Mouse (Mus musculus): ENCODE data around the gene Ranbp9. TPM values are rescaled to one million over a fixed set of nuclear protein-coding genes. Genes with fewer than 3 reads are reported as not detected.

The Ranbp9 gene
- polyA plus RNA-seq, 1 experiment from 2014 or later = 9.4 TPM

DNA sequence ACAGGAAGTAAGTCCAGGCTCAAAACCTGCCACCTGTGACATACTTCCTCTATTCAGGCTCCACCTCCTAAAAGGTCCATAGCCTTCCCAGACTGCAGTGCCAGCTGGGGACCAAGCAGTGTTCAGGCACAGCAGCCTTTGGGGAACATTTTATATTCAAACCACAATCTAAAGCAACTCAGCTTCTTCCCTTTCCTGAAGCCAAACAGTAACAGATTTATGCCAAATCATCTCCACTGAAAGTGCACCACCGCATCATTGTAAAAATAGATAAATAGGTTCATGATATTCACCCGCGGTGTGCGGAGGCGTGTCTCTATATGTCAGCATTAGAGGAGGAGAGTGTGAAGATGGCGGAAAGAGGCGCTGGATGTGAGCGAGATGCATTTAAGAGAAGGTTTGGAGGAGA, 33.9 kb upstream of the Ranbp9 start:
- WGBS = 78% methylated on average over 8 of the region's 8 CpGs
- H3K4me1 ChIP-seq (replicated peaks) = peaks cover 8% of the 10 kb centered on the region; the same call in 1 of the 2 replicates
- H3K9me3 ChIP-seq = no peaks in the 10 kb centered on the region
- H3K36me3 ChIP-seq = no peaks in the 10 kb centered on the region
- H3K27ac ChIP-seq = no peak overlapping the region
- no peak for DNase-seq (ENCODE audit: low spot score)
- no peaks in the 10 kb centered on the region for H3K27me3 ChIP-seq (ENCODE audit: insufficient read depth, poor library complexity, severe bottlenecking)
- no peak overlapping the region for H3K4me3 ChIP-seq

DNA sequence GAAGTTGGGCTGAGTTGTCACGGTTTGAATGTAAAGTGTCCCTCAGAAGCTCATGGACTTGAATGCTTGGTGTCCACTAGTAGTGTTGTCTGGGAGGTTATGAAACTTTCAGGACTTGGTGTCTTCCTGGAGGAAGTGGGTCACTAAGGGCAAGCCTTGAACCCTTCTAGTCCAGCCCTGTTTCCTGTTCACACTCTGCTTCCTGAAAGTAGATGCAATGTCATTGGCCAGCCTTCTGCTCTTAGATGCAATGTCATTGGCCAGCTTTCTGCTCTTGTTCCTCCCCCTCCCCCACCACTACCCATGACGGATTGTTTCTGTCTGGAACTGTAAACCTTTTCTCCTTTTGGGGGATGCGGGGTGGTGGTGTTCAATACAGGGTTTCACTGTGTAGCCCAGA, 31.7 kb upstream of the Ranbp9 start:
- no peak overlapping the region for H3K27ac ChIP-seq
- no peak overlapping the region for H3K4me3 ChIP-seq
- peaks cover 8% of the 10 kb centered on the region; the same call in 1 of the 2 replicates for H3K4me1 ChIP-seq (replicated peaks)
- DNase-seq (ENCODE audit: low spot score) = no peak
- no peaks in the 10 kb centered on the region for H3K27me3 ChIP-seq (ENCODE audit: insufficient read depth, poor library complexity, severe bottlenecking)
- H3K9me3 ChIP-seq = no peaks in the 10 kb centered on the region
- WGBS = 83% methylated on average over 3 of the region's 3 CpGs
- no peaks in the 10 kb centered on the region for H3K36me3 ChIP-seq

DNA sequence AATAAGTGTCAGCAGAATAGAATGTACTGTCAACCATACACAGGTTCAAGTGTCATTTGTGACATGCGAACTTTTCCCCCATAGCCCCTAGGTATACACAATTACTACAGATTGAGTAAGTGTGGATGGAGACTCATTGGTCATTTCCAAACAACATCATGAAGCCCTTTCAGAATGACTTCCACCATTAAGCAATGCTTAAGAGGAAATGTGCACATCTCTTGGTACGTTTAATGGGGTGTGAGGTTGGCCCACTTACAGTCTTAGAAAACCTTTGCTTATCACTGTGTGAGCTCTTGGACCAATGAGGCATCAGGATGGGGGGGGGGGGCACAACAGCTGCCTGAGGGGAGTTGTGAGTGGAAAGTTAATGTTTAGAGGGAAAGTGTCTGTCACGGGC, 24.7 kb upstream of the Ranbp9 start:
- no peak for DNase-seq (ENCODE audit: low spot score)
- H3K4me1 ChIP-seq (replicated peaks) = peaks cover 15% of the 10 kb centered on the region
- no peaks in the 10 kb centered on the region for H3K36me3 ChIP-seq
- WGBS = 91% methylated on average over 3 of the region's 3 CpGs
- no peak overlapping the region for H3K27ac ChIP-seq
- H3K9me3 ChIP-seq = no peaks in the 10 kb centered on the region
- H3K27me3 ChIP-seq (ENCODE audit: insufficient read depth, poor library complexity, severe bottlenecking) = no peaks in the 10 kb centered on the region
- no peak overlapping the region for H3K4me3 ChIP-seq

DNA sequence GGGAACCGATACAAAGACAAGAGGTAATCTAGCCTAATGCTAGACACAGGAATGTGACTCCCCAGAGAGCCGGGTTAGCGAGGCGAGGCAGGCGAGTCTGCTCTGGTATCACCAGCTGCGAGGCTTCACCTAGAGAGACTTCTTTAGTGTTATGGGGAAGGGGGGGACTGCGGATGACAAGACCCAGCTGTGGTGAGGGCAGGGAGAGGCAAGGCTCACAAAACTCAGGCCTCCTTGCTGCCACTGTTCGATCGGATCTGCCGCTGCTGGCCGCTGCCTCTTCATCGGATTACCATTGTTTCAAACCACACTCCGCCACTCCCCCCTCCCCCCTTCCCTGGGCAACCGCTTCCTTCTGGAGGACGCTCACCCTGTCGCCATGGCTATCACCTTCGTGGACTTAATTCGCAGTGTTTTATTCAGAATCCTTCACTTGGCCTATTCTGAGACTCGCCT, 22.3 kb upstream of the Ranbp9 start:
- Histone ChIP-seq H3K4me1 (replicated peaks) (peaks cover 15% of the 10 kb centered on the region), H3K9me3 (no peaks in the 10 kb centered on the region), H3K27ac (peak overlapping the region; percentile 87), H3K27me3 (ENCODE audit: insufficient read depth, poor library complexity, severe bottlenecking) (no peaks in the 10 kb centered on the region), H3K4me3 (peak overlapping the region; percentile 48), H3K36me3 (no peaks in the 10 kb centered on the region)
- DNase-seq (ENCODE audit: low spot score) = peak; percentile 73
- 1% methylated on average over 19 of the region's 19 CpGs for WGBS

- H3K27me3 ChIP-seq (ENCODE audit: insufficient read depth, poor library complexity, severe bottlenecking) = no peaks in the 10 kb centered on the region
- no peaks in the 10 kb centered on the region for H3K36me3 ChIP-seq
- DNase-seq (ENCODE audit: low spot score) = no peak
- H3K4me1 ChIP-seq (replicated peaks) = peaks cover 18% of the 10 kb centered on the region
- peaks cover 5% of the 10 kb centered on the region for H3K9me3 ChIP-seq
- WGBS = 86% methylated on average over 5 of the region's 5 CpGs
- H3K4me3 ChIP-seq = no peak overlapping the region
- H3K27ac ChIP-seq = no peak overlapping the region
Observed at GRCm38 (mm10) chr13:43501601-43502000, 20.5 kb upstream of the Ranbp9 start.

DNA sequence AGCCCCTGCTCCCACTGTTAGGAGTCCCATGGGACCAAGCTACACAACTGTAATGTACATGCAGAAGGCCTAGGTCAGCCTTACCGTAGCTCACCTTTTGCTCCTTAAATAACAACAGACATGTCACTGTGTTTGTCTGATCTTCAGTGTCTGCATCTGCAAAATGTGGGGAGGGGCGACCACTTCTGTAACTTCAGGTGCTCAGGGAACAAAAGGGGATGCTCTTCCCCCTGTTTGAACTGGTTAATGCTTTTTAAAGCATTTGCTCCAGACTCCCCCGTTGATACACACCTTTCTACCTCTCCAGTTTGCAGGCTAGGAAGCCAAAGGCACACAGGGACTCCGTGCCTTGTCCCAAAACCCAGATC, 19.4 kb upstream of the Ranbp9 start:
- 90% methylated on average over 4 of the region's 4 CpGs for WGBS
- H3K27me3 ChIP-seq (ENCODE audit: insufficient read depth, poor library complexity, severe bottlenecking) = no peaks in the 10 kb centered on the region

GRCm38 (mm10) chr13:43499731-43500482, 18.8 kb upstream of the Ranbp9 start:
- Histone ChIP-seq H3K36me3 (no peaks in the 10 kb centered on the region), H3K9me3 (peaks cover 5% of the 10 kb centered on the region), H3K27ac (no peak overlapping the region), H3K4me1 (replicated peaks) (peaks cover 20% of the 10 kb centered on the region), H3K4me3 (no peak overlapping the region), H3K27me3 (ENCODE audit: insufficient read depth, poor library complexity, severe bottlenecking) (no peaks in the 10 kb centered on the region)
- DNase-seq (ENCODE audit: low spot score) = no peak
- WGBS = 84% methylated on average over 7 of the region's 7 CpGs

More for the DNA sequence above, 19.4 kb upstream of the Ranbp9 start:
- H3K4me1 ChIP-seq (replicated peaks) = peaks cover 20% of the 10 kb centered on the region
- DNase-seq (ENCODE audit: low spot score) = no peak
- no peaks in the 10 kb centered on the region for H3K36me3 ChIP-seq
- H3K27ac ChIP-seq = no peak overlapping the region
- no peak overlapping the region for H3K4me3 ChIP-seq
- peaks cover 5% of the 10 kb centered on the region for H3K9me3 ChIP-seq

- WGBS = 86% methylated on average over 14 of the region's 14 CpGs
- DNase-seq (ENCODE audit: low spot score) = no peak
Observed at GRCm38 (mm10) chr13:43498849-43499248, 17.8 kb upstream of the Ranbp9 start.

GRCm38 (mm10) chr13:43497769-43498168, 16.7 kb upstream of the Ranbp9 start:
- H3K27ac ChIP-seq = no peak overlapping the region
- no peaks in the 10 kb centered on the region for H3K36me3 ChIP-seq
- DNase-seq (ENCODE audit: low spot score) = no peak
- H3K9me3 ChIP-seq = peaks cover 5% of the 10 kb centered on the region
- H3K27me3 ChIP-seq (ENCODE audit: insufficient read depth, poor library complexity, severe bottlenecking) = no peaks in the 10 kb centered on the region
- H3K4me1 ChIP-seq (replicated peaks) = peaks cover 11% of the 10 kb centered on the region; the same call in 1 of the 2 replicates
- H3K4me3 ChIP-seq = no peak overlapping the region
- WGBS = 97% methylated on average over 3 of the region's 3 CpGs

More at GRCm38 (mm10) chr13:43498849-43499248, 17.8 kb upstream of the Ranbp9 start:
- Histone ChIP-seq H3K27me3 (ENCODE audit: insufficient read depth, poor library complexity, severe bottlenecking) (no peaks in the 10 kb centered on the region), H3K4me3 (no peak overlapping the region), H3K9me3 (peaks cover 5% of the 10 kb centered on the region), H3K36me3 (no peaks in the 10 kb centered on the region), H3K4me1 (replicated peaks) (peaks cover 16% of the 10 kb centered on the region), H3K27ac (no peak overlapping the region)

DNA sequence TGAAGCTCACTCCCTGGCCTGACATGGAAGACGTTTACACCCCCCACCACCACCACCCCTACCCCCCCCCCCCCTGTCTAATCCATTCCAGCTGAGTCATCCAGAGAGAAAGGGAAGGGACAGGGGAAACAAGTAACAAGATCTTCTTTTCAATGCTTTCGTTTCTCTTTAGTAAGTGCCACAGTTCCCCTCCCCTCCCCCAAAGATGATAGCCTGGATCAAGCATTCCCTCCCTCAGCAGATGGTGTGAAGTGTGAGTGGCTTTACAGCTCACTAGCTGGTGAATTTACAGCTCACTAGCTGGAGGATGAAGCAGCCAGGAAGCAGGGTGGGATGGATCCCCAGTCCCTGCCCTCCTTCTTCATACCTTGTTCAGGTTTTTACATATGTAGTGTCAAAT, 15.6 kb upstream of the Ranbp9 start:
- DNase-seq (ENCODE audit: low spot score) = no peak
- H3K4me1 ChIP-seq (replicated peaks) = peaks cover 14% of the 10 kb centered on the region; the same call in 1 of the 2 replicates
- 18% methylated on average over 2 of the region's 2 CpGs for WGBS
- H3K27me3 ChIP-seq (ENCODE audit: insufficient read depth, poor library complexity, severe bottlenecking) = no peaks in the 10 kb centered on the region
- H3K27ac ChIP-seq = no peak overlapping the region
- peaks cover 5% of the 10 kb centered on the region for H3K9me3 ChIP-seq
- H3K36me3 ChIP-seq = no peaks in the 10 kb centered on the region
- no peak overlapping the region for H3K4me3 ChIP-seq

DNA sequence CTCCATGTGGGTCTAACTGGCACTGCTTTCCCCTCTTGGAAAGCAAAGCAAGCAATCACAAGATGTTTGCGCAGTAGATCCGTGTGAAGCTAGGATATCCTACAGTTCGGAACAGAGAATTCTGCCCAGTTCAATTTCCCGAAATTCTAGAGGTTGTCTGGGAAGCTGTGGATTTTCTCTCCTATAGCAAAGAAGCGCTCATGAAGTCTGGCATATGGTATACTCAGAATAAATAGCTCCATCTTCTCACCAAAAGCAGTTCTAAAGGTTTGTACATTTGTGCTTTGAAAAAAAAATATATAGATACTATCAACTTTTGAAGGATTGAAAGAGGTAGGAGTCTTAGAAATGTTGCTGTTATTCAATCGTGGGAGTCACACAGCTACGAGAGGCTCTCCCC, 14.6 kb upstream of the Ranbp9 start:
- Histone ChIP-seq H3K36me3 (no peaks in the 10 kb centered on the region), H3K9me3 (peaks cover 5% of the 10 kb centered on the region), H3K4me3 (no peak overlapping the region), H3K27ac (no peak overlapping the region), H3K4me1 (replicated peaks) (peaks cover 14% of the 10 kb centered on the region; the same call in 1 of the 2 replicates), H3K27me3 (ENCODE audit: insufficient read depth, poor library complexity, severe bottlenecking) (no peaks in the 10 kb centered on the region)
- no peak for DNase-seq (ENCODE audit: low spot score)
- WGBS = 87% methylated on average over 7 of the region's 7 CpGs

GRCm38 (mm10) chr13:43493725-43494124, 12.6 kb upstream of the Ranbp9 start:
- Histone ChIP-seq H3K27ac (no peak overlapping the region), H3K9me3 (peaks cover 5% of the 10 kb centered on the region), H3K27me3 (ENCODE audit: insufficient read depth, poor library complexity, severe bottlenecking) (no peaks in the 10 kb centered on the region), H3K36me3 (no peaks in the 10 kb centered on the region), H3K4me1 (replicated peaks) (peaks cover 14% of the 10 kb centered on the region; the same call in 1 of the 2 replicates), H3K4me3 (no peak overlapping the region)
- DNase-seq (ENCODE audit: low spot score) = no peak
- WGBS = 94% methylated on average over 7 of the region's 7 CpGs

GRCm38 (mm10) chr13:43493058-43493481, 12.0 kb upstream of the Ranbp9 start:
- H3K36me3 ChIP-seq = no peaks in the 10 kb centered on the region
- no peak overlapping the region for H3K4me3 ChIP-seq
- 73% methylated on average over 11 of the region's 11 CpGs for WGBS
- H3K9me3 ChIP-seq = peaks cover 5% of the 10 kb centered on the region
- no peak overlapping the region for H3K27ac ChIP-seq
- H3K4me1 ChIP-seq (replicated peaks) = peaks cover 14% of the 10 kb centered on the region; the same call in 1 of the 2 replicates
- no peaks in the 10 kb centered on the region for H3K27me3 ChIP-seq (ENCODE audit: insufficient read depth, poor library complexity, severe bottlenecking)
- DNase-seq (ENCODE audit: low spot score) = no peak

All from hindbrain, embryonic 10.5 days (tissue).